10 mouse cellular contexts compared by ENCODE assay signal in the genomic region with DNA sequence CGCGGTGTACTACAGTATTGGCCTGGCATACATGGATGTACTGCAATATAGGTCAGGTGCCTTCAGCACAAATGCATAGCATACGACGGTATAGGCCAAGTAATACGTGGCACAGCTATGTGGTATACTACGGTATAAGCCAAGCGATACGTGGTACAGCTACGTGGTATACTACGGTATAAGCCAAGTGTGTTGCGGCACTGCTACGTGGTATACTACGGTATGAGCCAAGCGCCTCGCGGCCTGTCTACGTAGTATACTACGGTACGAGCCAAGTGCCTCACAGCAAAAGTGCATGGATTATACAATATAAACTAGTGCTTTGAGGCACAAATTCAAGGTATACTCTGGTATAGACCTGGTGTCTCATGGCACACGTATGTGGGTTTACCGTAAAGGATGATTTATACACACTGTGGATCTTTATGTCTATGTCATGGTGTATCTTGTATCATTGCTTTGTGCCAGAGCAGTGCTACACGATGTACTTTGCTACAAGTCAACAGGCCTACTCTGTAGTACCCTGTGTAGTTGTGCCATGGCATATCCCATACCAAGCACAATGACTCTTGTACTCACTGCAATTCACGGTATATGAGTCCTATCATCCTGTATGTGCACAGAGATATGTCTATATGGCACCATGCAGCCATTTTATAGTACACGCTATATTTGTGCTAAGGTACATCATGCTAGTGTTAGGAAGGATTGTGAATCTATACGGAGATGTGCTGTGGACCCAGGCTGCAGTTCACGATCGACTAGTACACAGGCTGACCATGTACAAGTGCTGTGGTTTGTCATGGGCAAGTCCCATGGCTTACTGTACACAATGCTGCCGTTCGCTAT.
DNase-seq lines count a peak whose midpoint lies in the region; ATAC-seq and TF ChIP-seq lines count a peak whose summit lies in the region.
"Had no signal": no experiment of that assay in that cellular context is flagged by ENCODE, and none has a peak within 500 bp of the region (broad histone marks: within the 10 kb centered on the region; RNA-seq: fewer than 3 reads in every experiment).

No protein-coding gene starts in this region.

- WGBS in heart, embryonic 13.5 days = 53% methylated on average over 29 of the region's 29 CpGs
- WGBS in embryonic facial prominence, embryonic 11.5 days = 55% methylated on average over 29 of the region's 29 CpGs
- 64% methylated on average over 29 of the region's 29 CpGs for WGBS in intestine, embryonic 16.5 days
- 61% methylated on average over 29 of the region's 29 CpGs for WGBS in midbrain, embryonic 16.5 days
- WGBS in thymus, adult 2 months = 94% methylated on average over 29 of the region's 29 CpGs

- peak overlapping the region; percentile 50 for H3K4me3 ChIP-seq in heart, embryonic 13.5 days
- H3K4me3 ChIP-seq in embryonic facial prominence, embryonic 11.5 days (ENCODE audit: low read depth, low read length) = peak overlapping the region; percentile 20
- H3K4me3 ChIP-seq in intestine, embryonic 16.5 days (ENCODE audit: low read length) = peak overlapping the region; percentile 18
- H3K4me3 ChIP-seq in midbrain, embryonic 16.5 days (ENCODE audit: low read depth, low read length) = peak overlapping the region; percentile 22; the same call in 1 of the 2 replicates
- no peak overlapping the region for H3K4me3 ChIP-seq in thymus, adult 2 months (ENCODE audit: control insufficient read depth, insufficient read depth, low read length)

- peaks cover 16% of the 10 kb centered on the region for H3K4me1 ChIP-seq in heart, embryonic 13.5 days
- no peaks in the 10 kb centered on the region; the same call in 1 of the 2 replicates for H3K4me1 ChIP-seq in embryonic facial prominence, embryonic 11.5 days (ENCODE audit: control insufficient read depth, insufficient read depth, low read length)
- peaks cover 27% of the 10 kb centered on the region for H3K4me1 ChIP-seq in intestine, embryonic 16.5 days (ENCODE audit: control insufficient read depth, insufficient read depth, low read length)
- H3K4me1 ChIP-seq in midbrain, embryonic 16.5 days (ENCODE audit: control insufficient read depth, insufficient read depth, low read length) = no peaks in the 10 kb centered on the region
- H3K4me1 ChIP-seq in thymus, adult 2 months (replicated peaks; ENCODE audit: control insufficient read depth, insufficient read depth, low read length) = no peaks in the 10 kb centered on the region

- no peaks in the 10 kb centered on the region for H3K36me3 ChIP-seq in heart, embryonic 13.5 days
- no peaks in the 10 kb centered on the region for H3K36me3 ChIP-seq in embryonic facial prominence, embryonic 11.5 days (replicated peaks; ENCODE audit: control insufficient read depth, insufficient read depth, low read depth, low read length)
- no peaks in the 10 kb centered on the region for H3K36me3 ChIP-seq in intestine, embryonic 16.5 days (ENCODE audit: control insufficient read depth, insufficient read depth, low read length)
- H3K36me3 ChIP-seq in midbrain, embryonic 16.5 days (ENCODE audit: control insufficient read depth, insufficient read depth, low read length) = no peaks in the 10 kb centered on the region
- no peaks in the 10 kb centered on the region for H3K36me3 ChIP-seq in thymus, adult 2 months (ENCODE audit: control insufficient read depth, insufficient read depth, low read length)

- no peak for TF ChIP-seq POLR2A in thymus, adult 2 months (IDR thresholded peaks at IDR 0.05; ENCODE audit: control insufficient read depth, extremely low read depth, insufficient read depth, low read length, poor library complexity)

- H3K27ac ChIP-seq in heart, embryonic 13.5 days (replicated peaks) = no peak overlapping the region
- no peak overlapping the region for H3K27ac ChIP-seq in embryonic facial prominence, embryonic 11.5 days (replicated peaks; ENCODE audit: low read depth, low read length)
- no peak overlapping the region for H3K27ac ChIP-seq in intestine, embryonic 16.5 days (ENCODE audit: low read length)
- no peak overlapping the region for H3K27ac ChIP-seq in midbrain, embryonic 16.5 days (ENCODE audit: low read length)
- no peak overlapping the region for H3K27ac ChIP-seq in thymus, adult 2 months (ENCODE audit: control insufficient read depth, insufficient read depth, low read length)

- H3K27me3 ChIP-seq in heart, embryonic 13.5 days (replicated peaks) = peaks cover 21% of the 10 kb centered on the region
- no peaks in the 10 kb centered on the region for H3K27me3 ChIP-seq in embryonic facial prominence, embryonic 11.5 days (ENCODE audit: control insufficient read depth, insufficient read depth, low read length)
- no peaks in the 10 kb centered on the region for H3K27me3 ChIP-seq in intestine, embryonic 16.5 days (replicated peaks; ENCODE audit: control insufficient read depth, insufficient read depth, low read length)
- no peaks in the 10 kb centered on the region for H3K27me3 ChIP-seq in midbrain, embryonic 16.5 days (ENCODE audit: control insufficient read depth, insufficient read depth, low read depth, low read length)
- H3K27me3 ChIP-seq in thymus, adult 2 months (ENCODE audit: control insufficient read depth, insufficient read depth, low read length) = no peaks in the 10 kb centered on the region

- TF ChIP-seq CTCF in thymus, adult 2 months (IDR thresholded peaks at IDR 0.05; ENCODE audit: borderline replicate concordance, control insufficient read depth, extremely low read depth, insufficient read depth, low read length, poor library complexity) = no peak

- no peak for DNase-seq in heart, adult 8-10 months (ENCODE audit: low spot score)
- peak; percentile 75 for DNase-seq in embryonic facial prominence, embryonic 11.5 days (ENCODE audit: low spot score)
- DNase-seq in urinary bladder, postnatal 36 days (ENCODE audit: low spot score in 2 of 2) = no peak
- no peak for DNase-seq in thymus, adult 2 months
- no peak for DNase-seq in layer of hippocampus, adult 18-20 months (ENCODE audit: low spot score in 2 of 2)
- DNase-seq: retina, postnatal 1 day had no signal

- ATAC-seq in heart, embryonic 13.5 days (ENCODE audit: extremely low read depth, insufficient number of reproducible peaks, low FRiP score, low TSS enrichment) = no peak
- peak; percentile 58; the same call in 1 of the 2 replicates for ATAC-seq in embryonic facial prominence, embryonic 11.5 days (replicated peaks; ENCODE audit: insufficient number of reproducible peaks, low FRiP score, low TSS enrichment, low read depth)
- peak; percentile 52 for ATAC-seq in intestine, embryonic 16.5 days
- ATAC-seq in midbrain, embryonic 16.5 days = 0 out of 2 replicates have a peak, but pooled peaks have one; percentile 17
- ATAC-seq: CD4-positive, CD25-positive, alpha-beta regulatory T cell, adult 4 months had no signal

- H3K9ac ChIP-seq in heart, embryonic 13.5 days = peak overlapping the region; percentile 69; the same call in 1 of the 2 replicates
- H3K9ac ChIP-seq in embryonic facial prominence, embryonic 11.5 days (replicated peaks; ENCODE audit: low read length) = no peak overlapping the region; the same call in 1 of the 2 replicates
- H3K9ac ChIP-seq in intestine, embryonic 16.5 days (ENCODE audit: low read depth, low read length) = no peak overlapping the region
- no peak overlapping the region for H3K9ac ChIP-seq in midbrain, embryonic 16.5 days (ENCODE audit: low read depth, low read length)

- peaks cover 41% of the 10 kb centered on the region for H3K9me3 ChIP-seq in heart, embryonic 13.5 days
- peaks cover 5% of the 10 kb centered on the region; the same call in 1 of the 2 replicates for H3K9me3 ChIP-seq in embryonic facial prominence, embryonic 11.5 days (replicated peaks; ENCODE audit: control insufficient read depth, low read length)
- peaks cover 18% of the 10 kb centered on the region for H3K9me3 ChIP-seq in intestine, embryonic 16.5 days (ENCODE audit: control insufficient read depth, low read length)
- H3K9me3 ChIP-seq in midbrain, embryonic 16.5 days (replicated peaks; ENCODE audit: control insufficient read depth, low read length, poor library complexity, severe bottlenecking) = peaks cover 25% of the 10 kb centered on the region; the same call in 1 of the 2 replicates

- peak overlapping the region; percentile 71 for H3K4me2 ChIP-seq in heart, embryonic 13.5 days
- peak overlapping the region; percentile 40 for H3K4me2 ChIP-seq in embryonic facial prominence, embryonic 11.5 days (ENCODE audit: low read depth, low read length)
- H3K4me2 ChIP-seq in intestine, embryonic 16.5 days (ENCODE audit: low read depth, low read length) = peak overlapping the region; percentile 49
- peak overlapping the region; percentile 47 for H3K4me2 ChIP-seq in midbrain, embryonic 16.5 days (ENCODE audit: low read length)
